Mouse (Mus musculus) midbrain, embryonic 11.5 days (tissue): ENCODE data around the gene Gpr4. TPM values are rescaled to one million over a fixed set of nuclear protein-coding genes. Genes with fewer than 3 reads are reported as not detected.

Experiments
- ATAC-seq: fragments of 200-750 bp; cut with Nextera tagmentation; 2 replicates; pipeline ENCODE4 v1.8.0; 2017; ENCODE audit warnings: moderate TSS enrichment, moderate library complexity; ENCODE audit not compliant: low FRiP score
- DNase-seq: peaks from one replicate; pipeline ENCODE4 v3.0.0; 2015; ENCODE audit warnings: low spot score; ENCODE audit errors: missing footprints
- H3K27ac ChIP-seq: fragments of 300-500 bp; sonication (generic); 2 replicates; pipeline ENCODE4 v1.5.1; 2014; ENCODE audit warnings: low read depth, low read length
- H3K27me3 ChIP-seq: fragments of 300-500 bp; sonication (generic); 2 replicates; pipeline ENCODE4 v1.6.1; 2014; ENCODE audit warnings: mild to moderate bottlenecking, low read length, moderate library complexity, mixed read lengths; ENCODE audit not compliant: control insufficient read depth, insufficient read depth
- H3K36me3 ChIP-seq: fragments of 300-500 bp; sonication (generic); 2 replicates; pipeline ENCODE4 v1.6.1; 2014; ENCODE audit warnings: mild to moderate bottlenecking, low read length, moderate library complexity, mixed read lengths; ENCODE audit not compliant: control insufficient read depth, insufficient read depth
- H3K4me1 ChIP-seq: fragments of 300-500 bp; sonication (generic); 2 replicates; pipeline ENCODE4 v1.6.1; 2014; ENCODE audit warnings: low read length; ENCODE audit not compliant: control insufficient read depth, insufficient read depth
- H3K4me2 ChIP-seq: fragments of 300-500 bp; sonication (generic); 2 replicates; pipeline ENCODE4 v1.6.1; 2014; ENCODE audit warnings: mild to moderate bottlenecking, moderate library complexity
- H3K4me3 ChIP-seq: fragments of 300-500 bp; sonication (generic); 2 replicates; pipeline ENCODE4 v1.5.1; 2014; ENCODE audit warnings: low read depth, low read length
- H3K9ac ChIP-seq: fragments of 300-500 bp; sonication (generic); 2 replicates; pipeline ENCODE4 v1.6.1; 2014; ENCODE audit warnings: low read length
- H3K9me3 ChIP-seq: fragments of 300-500 bp; sonication (generic); 2 replicates; pipeline ENCODE4 v1.6.1; 2016; ENCODE audit warnings: low read length; ENCODE audit not compliant: control insufficient read depth
- WGBS: fragments of 180-500 bp; shearing (Covaris S2); extraction: QIAGEN DNeasy Blood & Tissue Kit; methylation state at CpG from one replicate; pipeline ENCODE4 v1.1.7; 2014; 5-methylcytosine and 5-hydroxymethylcytosine counted together
- polyA plus RNA-seq: library from polyadenylated mRNA; unstranded; fragments of >200 nt; fragmentation: Nextera tagmentation; extraction: Ambion mirVana; gene quantifications from 2 replicates; pipeline ENCODE4 v1.2.1, GENCODE M21; 2014

Gpr4 gene
- polyA plus RNA-seq, 1 experiment from 2014 or later = 1.7 TPM

GRCm38 (mm10) chr7:19238344-19238743 lies 26.0 kb downstream of the Gpr4 start:
- no peak overlapping the region for H3K9ac ChIP-seq
- 92% methylated on average over 4 of the region's 4 CpGs for WGBS

GRCm38 (mm10) chr7:19239423-19239822 lies 27.1 kb downstream of the Gpr4 start:
- Histone ChIP-seq H3K9me3 (no peaks in the 10 kb centered on the region), H3K4me2 (no peak overlapping the region), H3K4me3 (no peak overlapping the region), H3K9ac (no peak overlapping the region), H3K4me1 (no peaks in the 10 kb centered on the region), H3K36me3 (no peaks in the 10 kb centered on the region), H3K27me3 (no peaks in the 10 kb centered on the region), H3K27ac (no peak overlapping the region)
- ATAC-seq (peak; percentile 89), DNase-seq (peak; percentile 98)
- 7% methylated on average over 1 of the region's 1 CpGs for WGBS

More at GRCm38 (mm10) chr7:19238344-19238743, 26.0 kb downstream of the Gpr4 start:
- Histone ChIP-seq H3K4me3 (no peak overlapping the region), H3K36me3 (no peaks in the 10 kb centered on the region), H3K4me1 (no peaks in the 10 kb centered on the region), H3K4me2 (no peak overlapping the region), H3K27me3 (no peaks in the 10 kb centered on the region), H3K9me3 (no peaks in the 10 kb centered on the region), H3K27ac (no peak overlapping the region)
- ATAC-seq (no peak), DNase-seq (no peak)

GRCm38 (mm10) chr7:19239986-19240385 lies 27.6 kb downstream of the Gpr4 start:
- no peak overlapping the region for H3K4me3 ChIP-seq
- no peak for ATAC-seq
- H3K36me3 ChIP-seq = peaks cover 2% of the 10 kb centered on the region; the same call in 1 of the 2 replicates
- no peaks in the 10 kb centered on the region for H3K9me3 ChIP-seq
- no peak overlapping the region for H3K27ac ChIP-seq
- H3K4me2 ChIP-seq = no peak overlapping the region
- H3K4me1 ChIP-seq = no peaks in the 10 kb centered on the region
- H3K27me3 ChIP-seq = no peaks in the 10 kb centered on the region
- WGBS = 83% methylated on average over 2 of the region's 4 CpGs
- H3K9ac ChIP-seq = no peak overlapping the region
- no peak for DNase-seq

GRCm38 (mm10) chr7:19240905-19241463 lies 28.6 kb downstream of the Gpr4 start:
- DNase-seq (no peak), ATAC-seq (no peak)
- WGBS = 92% methylated on average over 8 of the region's 8 CpGs
- H3K36me3 ChIP-seq = peaks cover 4% of the 10 kb centered on the region; the same call in 1 of the 2 replicates
- H3K27ac ChIP-seq = no peak overlapping the region
- no peak overlapping the region for H3K4me3 ChIP-seq
- no peak overlapping the region for H3K4me2 ChIP-seq
- H3K9ac ChIP-seq = no peak overlapping the region
- no peaks in the 10 kb centered on the region for H3K27me3 ChIP-seq
- H3K9me3 ChIP-seq = no peaks in the 10 kb centered on the region
- H3K4me1 ChIP-seq = no peaks in the 10 kb centered on the region

DNA sequence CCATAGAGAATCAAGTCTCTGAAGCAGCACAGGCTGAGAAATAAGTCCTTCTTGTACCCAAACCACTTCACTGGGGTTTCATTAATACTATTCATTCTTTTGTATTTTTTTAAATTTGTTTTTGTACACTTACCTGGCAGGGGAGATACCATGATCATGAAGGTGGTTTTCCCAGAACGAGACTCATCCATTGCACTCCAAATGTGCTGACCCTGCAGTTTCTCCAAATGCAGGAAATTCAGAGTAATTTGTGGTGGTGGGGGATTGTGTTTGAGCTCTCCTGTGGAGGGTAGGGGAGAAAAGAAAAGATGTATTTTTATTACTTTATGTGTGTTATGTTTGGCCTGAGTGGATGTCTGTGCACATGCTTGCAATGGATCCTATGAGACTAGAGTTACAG lies 29.7 kb downstream of the Gpr4 start:
- 95% methylated on average over 1 of the region's 1 CpGs for WGBS
- Histone ChIP-seq H3K9me3 (no peaks in the 10 kb centered on the region), H3K4me3 (no peak overlapping the region), H3K36me3 (peaks cover 6% of the 10 kb centered on the region; the same call in 1 of the 2 replicates), H3K27me3 (no peaks in the 10 kb centered on the region), H3K4me2 (no peak overlapping the region), H3K27ac (no peak overlapping the region), H3K9ac (no peak overlapping the region), H3K4me1 (no peaks in the 10 kb centered on the region)
- ATAC-seq = no peak
- DNase-seq = no peak

DNA sequence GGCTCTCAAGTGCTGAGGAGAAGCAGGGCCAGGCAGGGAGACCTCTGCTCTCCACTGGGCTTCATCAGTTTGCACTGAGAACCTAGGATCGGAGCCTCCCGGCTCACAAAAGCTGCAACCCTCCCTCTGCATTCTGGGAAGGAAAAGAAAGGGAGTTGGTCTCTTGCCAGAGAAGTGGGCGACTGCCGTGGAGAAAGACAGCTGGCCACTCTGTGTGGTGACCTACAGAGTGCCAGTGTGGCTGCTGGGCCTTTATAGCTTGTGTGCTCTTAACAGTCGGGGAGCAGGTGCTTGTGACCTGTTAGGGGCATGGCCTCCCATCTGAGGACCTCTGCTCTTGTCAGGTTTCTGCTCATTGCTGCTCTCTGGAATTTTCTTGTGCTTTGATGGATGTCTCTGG lies 31.5 kb downstream of the Gpr4 start:
- peaks cover 6% of the 10 kb centered on the region; the same call in 1 of the 2 replicates for H3K36me3 ChIP-seq
- no peak overlapping the region for H3K4me3 ChIP-seq
- no peaks in the 10 kb centered on the region for H3K9me3 ChIP-seq
- H3K9ac ChIP-seq = no peak overlapping the region
- DNase-seq = no peak
- 88% methylated on average over 5 of the region's 5 CpGs for WGBS
- H3K27ac ChIP-seq = no peak overlapping the region
- no peaks in the 10 kb centered on the region for H3K27me3 ChIP-seq
- ATAC-seq = no peak
- no peak overlapping the region for H3K4me2 ChIP-seq
- no peaks in the 10 kb centered on the region for H3K4me1 ChIP-seq

- Histone ChIP-seq H3K9ac (no peak overlapping the region), H3K4me2 (no peak overlapping the region), H3K27me3 (no peaks in the 10 kb centered on the region), H3K9me3 (no peaks in the 10 kb centered on the region), H3K4me3 (no peak overlapping the region), H3K36me3 (peaks cover 6% of the 10 kb centered on the region; the same call in 1 of the 2 replicates), H3K27ac (no peak overlapping the region), H3K4me1 (no peaks in the 10 kb centered on the region)
- 84% methylated on average over 3 of the region's 3 CpGs for WGBS
- DNase-seq (no peak), ATAC-seq (no peak)
Observed at GRCm38 (mm10) chr7:19245083-19245482, 32.7 kb downstream of the Gpr4 start.

- Histone ChIP-seq H3K9me3 (no peaks in the 10 kb centered on the region), H3K27me3 (no peaks in the 10 kb centered on the region), H3K4me3 (no peak overlapping the region), H3K9ac (no peak overlapping the region), H3K36me3 (peaks cover 6% of the 10 kb centered on the region; the same call in 1 of the 2 replicates), H3K4me1 (no peaks in the 10 kb centered on the region), H3K27ac (no peak overlapping the region), H3K4me2 (no peak overlapping the region)
- DNase-seq (no peak), ATAC-seq (no peak)
- WGBS = 93% methylated on average over 1 of the region's 1 CpGs
Observed at GRCm38 (mm10) chr7:19246855-19247254, 34.5 kb downstream of the Gpr4 start.

- WGBS = 96% methylated on average over 2 of the region's 2 CpGs
- Histone ChIP-seq H3K9me3 (no peaks in the 10 kb centered on the region), H3K27ac (no peak overlapping the region), H3K4me2 (no peak overlapping the region), H3K9ac (no peak overlapping the region), H3K36me3 (peaks cover 6% of the 10 kb centered on the region; the same call in 1 of the 2 replicates), H3K4me1 (no peaks in the 10 kb centered on the region), H3K27me3 (no peaks in the 10 kb centered on the region), H3K4me3 (no peak overlapping the region)
- ATAC-seq = no peak
- DNase-seq = no peak
Observed at GRCm38 (mm10) chr7:19247511-19247910, 35.2 kb downstream of the Gpr4 start.
